Mouse (Mus musculus): ENCODE data around the gene Tmem255b. TPM values are rescaled to one million over a fixed set of nuclear protein-coding genes. Genes with fewer than 3 reads are reported as not detected.

Gene Tmem255b
- total RNA-seq, 2 experiments from 2014 or later: 3.6 to 5.9 TPM

DNA sequence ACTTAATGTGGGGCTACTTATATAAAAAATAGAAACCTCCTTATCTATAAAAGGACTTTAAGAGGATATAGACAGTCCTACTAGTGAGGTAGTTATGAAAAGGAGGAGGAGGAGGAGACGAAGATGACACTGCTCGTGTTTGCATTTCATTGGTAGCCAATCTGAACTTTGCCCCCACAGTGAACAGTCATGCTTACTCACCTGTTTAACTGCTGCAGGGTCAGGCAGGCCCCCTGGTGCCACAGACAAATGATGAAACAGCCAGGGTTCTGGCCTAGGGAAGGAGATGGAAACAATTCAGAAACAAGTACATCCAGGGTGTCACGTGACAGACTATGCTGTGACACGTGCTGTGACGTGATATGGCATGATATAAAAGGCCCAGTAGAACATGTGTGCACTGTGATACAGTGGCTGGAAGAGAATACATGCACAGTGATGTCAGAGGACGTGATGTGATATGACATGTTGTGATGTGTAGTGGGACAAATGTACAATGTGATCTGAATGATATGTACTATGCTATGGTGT, 16.8 kb downstream of the Tmem255b start:
- TF ChIP-seq CTCF (IDR thresholded peaks at IDR 0.05): no peak
- H3K4me3 ChIP-seq: no peak overlapping the region
- H3K27ac ChIP-seq: no peak overlapping the region
- no peak for DNase-seq (ENCODE audit: extremely low spot score in 1 of 2, low spot score in 2 of 2)
- intact Hi-C loops (cut with DNase I): no loop called here

- DNase-seq (ENCODE audit: extremely low spot score in 1 of 2, low spot score in 2 of 2): no peak
- H3K4me3 ChIP-seq: no peak overlapping the region
- intact Hi-C loops (cut with DNase I): loop anchor here (5.0 kb wide), 1 partner anchor 93 kb away; no protein-coding TSS in a partner anchor
- no peak overlapping the region for H3K27ac ChIP-seq
- TF ChIP-seq CTCF (IDR thresholded peaks at IDR 0.05): no peak
Measured at GRCm38 (mm10) chr8:13454341-13455113, 19.5 kb downstream of the Tmem255b start.

DNA sequence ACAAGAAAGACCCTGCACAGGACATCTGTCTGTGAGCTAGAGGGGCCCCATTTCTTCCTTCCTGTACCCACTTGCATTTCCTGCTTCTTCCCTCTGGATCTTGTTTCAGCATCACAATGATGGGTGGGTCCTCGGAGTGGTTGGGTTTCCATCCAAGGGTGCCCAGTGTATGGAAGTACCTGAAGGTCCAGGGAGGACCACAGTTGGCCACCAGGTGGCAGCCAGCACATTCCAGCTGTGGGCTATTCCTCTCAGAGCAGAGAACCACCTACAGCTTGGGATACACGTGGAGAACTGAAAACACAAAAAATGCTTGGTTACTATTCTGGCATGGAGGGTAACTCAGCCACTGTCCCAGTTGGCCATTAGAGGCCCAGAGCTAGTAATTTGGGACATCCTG, 20.3 kb downstream of the Tmem255b start:
- no peak overlapping the region for H3K27ac ChIP-seq
- no peak overlapping the region for H3K4me3 ChIP-seq
- intact Hi-C loops (cut with DNase I): loop anchor here (5.0 kb wide), 1 partner anchor 92 kb away; no protein-coding TSS in a partner anchor
- peak; percentile 80 for TF ChIP-seq CTCF (IDR thresholded peaks at IDR 0.05)
- peak; percentile 51 to 56 for DNase-seq (ENCODE audit: extremely low spot score in 1 of 2, low spot score in 2 of 2)

GRCm38 (mm10) chr8:13459431-13459830, 24.4 kb downstream of the Tmem255b start:
- H3K27ac ChIP-seq: no peak overlapping the region
- TF ChIP-seq CTCF (IDR thresholded peaks at IDR 0.05): no peak
- H3K4me3 ChIP-seq: no peak overlapping the region
- intact Hi-C loops (cut with DNase I): loop anchor here (5.0 kb wide), 1 partner anchor 88 kb away; no protein-coding TSS in a partner anchor
- DNase-seq (ENCODE audit: extremely low spot score in 1 of 2, low spot score in 2 of 2): no peak

GRCm38 (mm10) chr8:13461085-13461765, 26.2 kb downstream of the Tmem255b start:
- TF ChIP-seq CTCF (IDR thresholded peaks at IDR 0.05): no peak
- Histone ChIP-seq H3K27ac (no peak overlapping the region), H3K4me3 (no peak overlapping the region)
- DNase-seq (ENCODE audit: extremely low spot score in 1 of 2, low spot score in 2 of 2): no peak
- intact Hi-C loops (cut with DNase I): loop anchor here (5.0 kb wide), 1 partner anchor 291 kb away; no protein-coding TSS in a partner anchor

DNA sequence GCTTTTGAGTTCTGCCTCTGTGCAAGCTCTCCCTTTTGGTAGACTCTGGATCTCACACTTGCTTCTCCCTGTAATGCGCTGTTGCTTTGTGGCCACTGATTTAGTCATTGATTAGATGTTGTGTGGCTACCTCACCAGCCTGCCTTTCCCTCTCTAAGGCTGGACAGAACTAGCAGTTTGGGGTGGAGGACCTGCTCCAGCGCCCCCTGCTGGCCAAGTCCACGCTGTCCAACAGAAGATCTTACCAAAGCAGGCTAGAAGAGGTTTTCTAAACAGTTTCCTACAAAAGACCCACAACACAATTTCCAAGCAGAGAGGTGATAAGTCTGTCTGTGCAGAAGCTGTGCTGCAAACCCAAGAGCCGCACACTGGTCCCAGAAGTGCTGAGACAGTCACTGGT, 26.9 kb downstream of the Tmem255b start:
- intact Hi-C loops (cut with DNase I): loop anchor here (1.0 to 5.0 kb wide), 2 partner anchors 49 to 290 kb away; no protein-coding TSS in a partner anchor
- peak; percentile 96 for TF ChIP-seq CTCF (IDR thresholded peaks at IDR 0.05)
- no peak overlapping the region for H3K27ac ChIP-seq
- H3K4me3 ChIP-seq: no peak overlapping the region
- peak; percentile 70 to 82 for DNase-seq (ENCODE audit: extremely low spot score in 1 of 2, low spot score in 2 of 2)

DNA sequence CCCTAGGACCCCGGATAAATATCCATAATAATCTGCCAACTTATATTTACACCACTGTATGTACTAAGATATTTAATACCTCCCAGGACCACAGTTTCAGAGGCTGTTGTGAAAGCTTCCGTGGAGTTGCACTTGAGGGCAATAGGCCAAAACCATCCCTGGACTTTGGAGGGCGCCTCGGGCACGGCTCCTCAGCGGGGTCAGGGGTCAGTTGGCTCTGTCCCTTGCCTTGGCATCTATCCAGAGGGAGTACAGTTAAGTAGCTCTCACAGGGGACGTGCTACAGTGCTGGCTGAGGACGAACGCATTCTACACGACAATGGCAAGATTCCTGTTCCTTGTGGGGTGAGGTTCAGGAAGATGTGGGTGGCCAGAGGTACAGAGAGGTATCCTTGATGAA, 27.4 kb downstream of the Tmem255b start:
- intact Hi-C loops (cut with DNase I): loop anchor here (1.0 to 5.0 kb wide), 2 partner anchors 49 to 290 kb away; no protein-coding TSS in a partner anchor
- no peak overlapping the region for H3K4me3 ChIP-seq
- TF ChIP-seq CTCF (IDR thresholded peaks at IDR 0.05): no peak
- no peak for DNase-seq (ENCODE audit: extremely low spot score in 1 of 2, low spot score in 2 of 2)
- no peak overlapping the region for H3K27ac ChIP-seq

DNA sequence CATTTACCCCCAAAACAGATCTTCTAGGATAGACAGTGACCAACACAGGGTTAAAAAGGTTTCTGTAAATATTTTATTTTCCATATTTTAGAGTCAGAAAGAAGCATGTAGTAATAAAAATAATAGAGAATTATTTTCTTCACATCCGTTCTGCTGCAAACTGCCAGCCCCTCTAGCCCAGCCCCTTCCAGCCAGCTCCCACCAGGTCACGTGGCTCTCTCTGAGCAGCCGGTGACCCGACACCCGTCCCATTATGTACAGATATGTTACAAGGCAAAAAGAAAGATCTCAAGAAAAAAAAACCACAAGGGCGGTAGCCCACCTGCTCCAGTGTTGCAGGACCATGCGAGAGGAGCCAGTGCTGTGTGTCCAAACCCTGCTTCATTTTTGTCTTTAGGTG, 30.3 kb downstream of the Tmem255b start:
- no peak overlapping the region for H3K4me3 ChIP-seq
- intact Hi-C loops (cut with DNase I): no loop called here
- H3K27ac ChIP-seq: no peak overlapping the region
- no peak for DNase-seq (ENCODE audit: extremely low spot score in 1 of 2, low spot score in 2 of 2)
- no peak for TF ChIP-seq CTCF (IDR thresholded peaks at IDR 0.05)

GRCm38 (mm10) chr8:13466989-13467388, 32.0 kb downstream of the Tmem255b start:
- Histone ChIP-seq H3K4me3 (no peak overlapping the region), H3K27ac (no peak overlapping the region)
- TF ChIP-seq CTCF (IDR thresholded peaks at IDR 0.05): peak; percentile 59
- peak in 1 of 2 experiments; percentile 39 for DNase-seq (ENCODE audit: extremely low spot score in 1 of 2, low spot score in 2 of 2)
- intact Hi-C loops (cut with DNase I): no loop called here

DNA sequence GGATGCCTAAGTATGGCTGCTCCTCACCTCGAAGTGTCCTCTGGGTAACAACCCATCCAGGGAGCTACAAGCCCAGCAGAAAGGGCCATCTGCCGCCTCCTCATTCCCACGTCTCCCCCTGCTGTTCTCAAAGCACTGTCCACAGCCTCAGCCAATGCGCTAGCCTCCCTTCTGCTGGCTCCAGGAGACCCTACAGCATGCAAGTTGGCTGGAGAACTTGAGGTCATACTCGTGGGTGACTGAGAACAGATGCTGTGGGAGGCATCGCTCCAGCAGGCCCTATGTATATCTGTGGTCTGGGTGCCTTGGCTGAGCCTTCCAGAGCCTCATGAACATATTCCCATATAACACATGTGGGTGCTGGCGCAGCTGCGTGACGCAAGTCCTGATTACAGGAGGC, 33.7 kb downstream of the Tmem255b start:
- Histone ChIP-seq H3K27ac (no peak overlapping the region), H3K4me3 (no peak overlapping the region)
- no peak for TF ChIP-seq CTCF (IDR thresholded peaks at IDR 0.05)
- intact Hi-C loops (cut with DNase I): no loop called here
- DNase-seq (ENCODE audit: extremely low spot score in 1 of 2, low spot score in 2 of 2): no peak

- Histone ChIP-seq H3K4me3 (no peak overlapping the region), H3K27ac (no peak overlapping the region)
- intact Hi-C loops (cut with DNase I): no loop called here
- no peak for DNase-seq (ENCODE audit: extremely low spot score in 1 of 2, low spot score in 2 of 2)
- TF ChIP-seq CTCF (IDR thresholded peaks at IDR 0.05): no peak
Measured at GRCm38 (mm10) chr8:13471484-13471883, 36.5 kb downstream of the Tmem255b start.

- no peak overlapping the region for H3K4me3 ChIP-seq
- no peak overlapping the region for H3K27ac ChIP-seq
- TF ChIP-seq CTCF (IDR thresholded peaks at IDR 0.05): no peak
- no peak for DNase-seq (ENCODE audit: extremely low spot score in 1 of 2, low spot score in 2 of 2)
- intact Hi-C loops (cut with DNase I): no loop called here
Measured at GRCm38 (mm10) chr8:13472284-13472683, 37.3 kb downstream of the Tmem255b start.
